In genomic region chr6:88515971-88516370, GRCm38 (mm10) we compare ENCODE assay signal across 23 mouse cellular contexts. TPM values are rescaled to one million over a fixed set of nuclear protein-coding genes. Genes with fewer than 3 reads are reported as not detected.
DNase-seq lines count a peak whose midpoint lies in the region; ATAC-seq and TF ChIP-seq lines count a peak whose summit lies in the region.
"Had no signal": no experiment of that assay in that cellular context is flagged by ENCODE, and none has a peak within 500 bp of the region (broad histone marks: within the 10 kb centered on the region; RNA-seq: fewer than 3 reads in every experiment).

No protein-coding gene starts in this region.

- peaks cover 66% of the 10 kb centered on the region for H3K4me1 ChIP-seq in heart, embryonic 13.5 days
- H3K4me1 ChIP-seq in limb, embryonic 13.5 days = peaks cover 23% of the 10 kb centered on the region
- H3K4me1 ChIP-seq in limb, embryonic 10.5 days = peaks cover 23% of the 10 kb centered on the region
- peaks cover 14% of the 10 kb centered on the region for H3K4me1 ChIP-seq in thymus, adult 2 months (replicated peaks; ENCODE audit: control insufficient read depth, insufficient read depth, low read length)

- WGBS in heart, embryonic 13.5 days = 70% methylated on average over 8 of the region's 8 CpGs
- whole genome bisulfite sequencing in limb, embryonic 13.5 days = 88% methylated on average over 8 of the region's 8 CpGs
- 89% methylated on average over 8 of the region's 8 CpGs for WGBS in limb, embryonic 10.5 days
- WGBS in thymus, adult 2 months = 93% methylated on average over 8 of the region's 8 CpGs

- H3K27me3 ChIP-seq in heart, embryonic 13.5 days (replicated peaks) = no peaks in the 10 kb centered on the region
- no peaks in the 10 kb centered on the region for H3K27me3 ChIP-seq in limb, embryonic 13.5 days
- H3K27me3 ChIP-seq in limb, embryonic 10.5 days (ENCODE audit: low read depth, poor library complexity, severe bottlenecking) = no peaks in the 10 kb centered on the region
- H3K27me3 ChIP-seq in thymus, adult 2 months (ENCODE audit: control insufficient read depth, insufficient read depth, low read length) = no peaks in the 10 kb centered on the region
- H3K27me3 ChIP-seq: hindbrain, embryonic 12.5 days; midbrain, embryonic 15.5 days; neural tube, embryonic 13.5 days had no signal

- peak; percentile 1 for DNase-seq in adrenal gland, postnatal 14 days
- DNase-seq in adrenal gland, adult 2 months = no peak
- no peak for DNase-seq in heart, adult 18-20 months
- no peak for DNase-seq in limb, embryonic 10.5 days (ENCODE audit: low spot score)
- DNase-seq in thymus, postnatal 4 days = peak; percentile 1
- no peak for DNase-seq in thymus, adult 2 months
- DNase-seq: adrenal gland, postnatal 36 days; cerebellum, adult 9-10 months; gastrocnemius, postnatal 10 days; kidney, adult 2 months; kidney, postnatal 14 days; retina, postnatal 1 day; right cerebral cortex, postnatal 4 days; thymus, adult 18-20 months had no signal

- no peak for ATAC-seq in heart, embryonic 13.5 days (ENCODE audit: extremely low read depth, insufficient number of reproducible peaks, low FRiP score, low TSS enrichment)
- ATAC-seq in limb, embryonic 13.5 days (ENCODE audit: low FRiP score, low read depth) = no peak
- ATAC-seq: forebrain, embryonic 16.5 days; inflammation-experienced regulatory T-cells, adult 6 months; lung, postnatal 0 days; midbrain, embryonic 15.5 days had no signal

- peaks cover 53% of the 10 kb centered on the region for H3K36me3 ChIP-seq in heart, embryonic 13.5 days
- H3K36me3 ChIP-seq in limb, embryonic 13.5 days = peaks cover 58% of the 10 kb centered on the region
- H3K36me3 ChIP-seq in limb, embryonic 10.5 days = peaks cover 62% of the 10 kb centered on the region
- H3K36me3 ChIP-seq in thymus, adult 2 months (ENCODE audit: control insufficient read depth, insufficient read depth, low read length) = peaks cover 37% of the 10 kb centered on the region

- peak overlapping the region; percentile 97 for H3K4me2 ChIP-seq in heart, embryonic 13.5 days
- H3K4me2 ChIP-seq in limb, embryonic 13.5 days (replicated peaks) = no peak overlapping the region

- H3K4me3 ChIP-seq in heart, embryonic 13.5 days = peak overlapping the region; percentile 96
- H3K4me3 ChIP-seq in limb, embryonic 13.5 days = no peak overlapping the region
- H3K4me3 ChIP-seq in limb, embryonic 10.5 days = no peak overlapping the region
- H3K4me3 ChIP-seq in thymus, adult 2 months (ENCODE audit: control insufficient read depth, insufficient read depth, low read length) = no peak overlapping the region
- H3K4me3 ChIP-seq: hindbrain, embryonic 12.5 days; midbrain, embryonic 15.5 days; neural tube, embryonic 13.5 days had no signal

- H3K9ac ChIP-seq in heart, embryonic 13.5 days = peak overlapping the region; percentile 99
- peak overlapping the region; percentile 48; the same call in 1 of the 2 replicates for H3K9ac ChIP-seq in limb, embryonic 13.5 days
- H3K9ac ChIP-seq: hindbrain, embryonic 12.5 days; midbrain, embryonic 15.5 days had no signal

- no peaks in the 10 kb centered on the region for H3K9me3 ChIP-seq in heart, embryonic 13.5 days
- no peaks in the 10 kb centered on the region for H3K9me3 ChIP-seq in limb, embryonic 13.5 days
- no peaks in the 10 kb centered on the region for H3K9me3 ChIP-seq in limb, embryonic 10.5 days (replicated peaks)
- H3K9me3 ChIP-seq: hindbrain, embryonic 12.5 days; midbrain, embryonic 15.5 days; neural tube, embryonic 13.5 days had no signal

- no peak for TF ChIP-seq POLR2A in thymus, adult 2 months (IDR thresholded peaks at IDR 0.05; ENCODE audit: control insufficient read depth, extremely low read depth, insufficient read depth, low read length, poor library complexity)

- peak overlapping the region; percentile 91 for H3K27ac ChIP-seq in heart, embryonic 13.5 days (replicated peaks)
- H3K27ac ChIP-seq in limb, embryonic 13.5 days = no peak overlapping the region
- no peak overlapping the region for H3K27ac ChIP-seq in limb, embryonic 10.5 days
- no peak overlapping the region for H3K27ac ChIP-seq in thymus, adult 2 months (ENCODE audit: control insufficient read depth, insufficient read depth, low read length)
- H3K27ac ChIP-seq: hindbrain, embryonic 12.5 days; macrophage; midbrain, embryonic 15.5 days; neural tube, embryonic 13.5 days had no signal

- TF ChIP-seq CTCF in thymus, adult 2 months (IDR thresholded peaks at IDR 0.05; ENCODE audit: borderline replicate concordance, control insufficient read depth, extremely low read depth, insufficient read depth, low read length, poor library complexity) = no peak

RNA-seq across cellular contexts. Expression of gene Sec61a1, which starts 2.7 kb away (rescaled TPM):
- 157 and 179 TPM in 2 replicates for total RNA-seq in adrenal gland, postnatal 14 days (2021)
- 100 to 1,000 TPM; 162 to 201 TPM for total RNA-seq in adrenal gland, adult 2 months (2021)
- polyA plus RNA-seq in adrenal gland, adult 2 months (2012; rRNA removed) = 226 and 328 TPM in 2 replicates
- 176 and 177 TPM in 2 replicates for polyA plus RNA-seq in heart, embryonic 13.5 days (2015; fragmentation: Nextera tagmentation; extraction: Ambion mirVana)
- total RNA-seq in heart, adult 18-20 months (2021) = 10 to 100 TPM; 36.8 to 44.6 TPM
- 264 and 283 TPM in 2 replicates for polyA plus RNA-seq in limb, embryonic 13.5 days (2015; fragmentation: Nextera tagmentation; extraction: Ambion mirVana)
- polyA plus RNA-seq in limb, embryonic 10.5 days (2016; fragmentation: Nextera tagmentation; extraction: Ambion mirVana) = 231 and 238 TPM in 2 replicates
- 287 and 301 TPM in 2 replicates for polyA plus RNA-seq in thymus, adult 2 months (2012; rRNA removed)

RNA-seq across cellular contexts. Expression of gene Ruvbl1, which starts 50.8 kb away (rescaled TPM):
- 34.6 and 35.3 TPM in 2 replicates for total RNA-seq in adrenal gland, postnatal 14 days (2021)
- 10 to 100 TPM; 29.8 to 33.1 TPM for total RNA-seq in adrenal gland, adult 2 months (2021)
- polyA plus RNA-seq in adrenal gland, adult 2 months (2012; rRNA removed) = 14.7 and 19.4 TPM in 2 replicates
- 79.5 and 86.1 TPM in 2 replicates for polyA plus RNA-seq in heart, embryonic 13.5 days (2015; fragmentation: Nextera tagmentation; extraction: Ambion mirVana)
- 10 to 100 TPM; 17.6 to 18.1 TPM for total RNA-seq in heart, adult 18-20 months (2021)
- polyA plus RNA-seq in limb, embryonic 13.5 days (2015; fragmentation: Nextera tagmentation; extraction: Ambion mirVana) = 151 TPM in 2 replicates
- polyA plus RNA-seq in limb, embryonic 10.5 days (2016; fragmentation: Nextera tagmentation; extraction: Ambion mirVana) = 235 and 258 TPM in 2 replicates
- 52.1 and 52.2 TPM in 2 replicates for polyA plus RNA-seq in thymus, adult 2 months (2012; rRNA removed)

Comparison
In these comparisons a context has a peak if more than half of its experiments do, and no peak if none do; other contexts are left out.
1. DNase-seq: peak in adrenal gland, postnatal 14 days (single experiment) and thymus, postnatal 4 days (single experiment); none in adrenal gland, adult 2 months (single experiment), heart, adult 18-20 months (0 of 2), limb, embryonic 10.5 days (single experiment) and thymus, adult 2 months (single experiment).